Mouse (Mus musculus) heart, postnatal 14 days (tissue): Measurements from ENCODE around the gene Cpeb3. TPM values are rescaled to one million over a fixed set of nuclear protein-coding genes. Genes with fewer than 3 reads are reported as not detected.

ENCODE experiments used
- DNase-seq, 2 experiments: peaks; one replicate each; pipeline ENCODE4 v3.0.0; 2021 to 2022
- intact Hi-C: fragments of 180-260 bp; cut with DNase I; formaldehyde crosslinking; loops from one replicate; pipeline ENCODE4 v1.15.1; 2025
- total RNA-seq, 2 experiments: library from RNA; stranded (reverse); gene quantifications; 2 replicates each; pipeline ENCODE4 v1.2.3; 2021

Cpeb3 gene
- total RNA-seq, 2 experiments from 2014 or later: 62.6 to 76.8 TPM

GRCm38 (mm10) chr19:37057161-37057905, 151.1 kb downstream of the Cpeb3 start:
- DNase-seq: no peak
- intact Hi-C loops: no loop called here

GRCm38 (mm10) chr19:37055976-37056556, 152.3 kb downstream of the Cpeb3 start:
- intact Hi-C loops: no loop called here
- no peak for DNase-seq

GRCm38 (mm10) chr19:37050643-37051345, 157.6 kb downstream of the Cpeb3 start:
- intact Hi-C loops: loop anchor here (1.0 to 2.0 kb wide), 2 partner anchors 158 to 215 kb away; partner anchors contain the start of gene Cpeb3
- peak; percentile 37 to 75 for DNase-seq

- no peak for DNase-seq
- intact Hi-C loops: no loop called here
These were observed 159.9 kb downstream of the Cpeb3 start for GRCm38 (mm10) chr19:37048507-37048906.

- DNase-seq: no peak
- intact Hi-C loops: no loop called here
These were observed 164.0 kb downstream of the Cpeb3 start for GRCm38 (mm10) chr19:37044431-37044830.

- intact Hi-C loops: no loop called here
- DNase-seq: no peak
These were observed 167.5 kb downstream of the Cpeb3 start for GRCm38 (mm10) chr19:37040906-37041305.

GRCm38 (mm10) chr19:37032364-37032763, 176.0 kb downstream of the Cpeb3 start:
- intact Hi-C loops: no loop called here
- no peak for DNase-seq

GRCm38 (mm10) chr19:37031446-37031845, 177.0 kb downstream of the Cpeb3 start:
- intact Hi-C loops: no loop called here
- DNase-seq: no peak

GRCm38 (mm10) chr19:37029771-37030170, 178.6 kb downstream of the Cpeb3 start:
- no peak for DNase-seq
- intact Hi-C loops: no loop called here

GRCm38 (mm10) chr19:37026408-37026807, 182.0 kb downstream of the Cpeb3 start:
- intact Hi-C loops: no loop called here
- DNase-seq: peak in 1 of 2 experiments; percentile 26

- intact Hi-C loops: no loop called here
- DNase-seq: peak in 1 of 2 experiments; percentile 13
These were observed 182.5 kb downstream of the Cpeb3 start for GRCm38 (mm10) chr19:37025839-37026319.

- intact Hi-C loops: no loop called here
- DNase-seq: no peak
These were observed 186.3 kb downstream of the Cpeb3 start for GRCm38 (mm10) chr19:37022146-37022545.

GRCm38 (mm10) chr19:37020951-37021350, 187.4 kb downstream of the Cpeb3 start:
- peak; percentile 19 to 37 for DNase-seq
- intact Hi-C loops: no loop called here

- intact Hi-C loops: no loop called here
- peak in 1 of 2 experiments; percentile 15 for DNase-seq
These were observed 187.9 kb downstream of the Cpeb3 start for GRCm38 (mm10) chr19:37020531-37020930.

- intact Hi-C loops: no loop called here
- DNase-seq: no peak
These were observed 189.5 kb downstream of the Cpeb3 start for GRCm38 (mm10) chr19:37018931-37019330.

- intact Hi-C loops: no loop called here
- peak; percentile 31 to 47 for DNase-seq
These were observed 190.0 kb downstream of the Cpeb3 start for GRCm38 (mm10) chr19:37018411-37018810.

- no peak for DNase-seq
- intact Hi-C loops: no loop called here
These were observed 191.5 kb downstream of the Cpeb3 start for GRCm38 (mm10) chr19:37016890-37017289.

GRCm38 (mm10) chr19:37014173-37014939, 194.0 kb downstream of the Cpeb3 start:
- intact Hi-C loops: no loop called here
- no peak for DNase-seq

GRCm38 (mm10) chr19:37013461-37013860, 194.9 kb downstream of the Cpeb3 start:
- intact Hi-C loops: no loop called here
- no peak for DNase-seq

GRCm38 (mm10) chr19:37009878-37010281, 198.5 kb downstream of the Cpeb3 start:
- intact Hi-C loops: no loop called here
- no peak for DNase-seq
